In genomic region chr5:92082821-92083401, GRCm38 (mm10) we compare ENCODE assay signal across 8 mouse cellular contexts. TPM values are rescaled to one million over a fixed set of nuclear protein-coding genes. Genes with fewer than 3 reads are reported as not detected.
DNase-seq lines count a peak whose midpoint lies in the region; ATAC-seq and TF ChIP-seq lines count a peak whose summit lies in the region.

No protein-coding gene starts in this region.

- peak overlapping the region; percentile 76 for H3K4me2 ChIP-seq in forebrain, embryonic 13.5 days

- ATAC-seq in G1E (ENCODE audit: extremely low read depth, insufficient number of reproducible peaks, low FRiP score, poor library complexity, severe bottlenecking), result no peak
- peak; percentile 67; the same call in 1 of the 2 replicates for ATAC-seq in forebrain, embryonic 13.5 days

- under 1% methylated on average over 46 of the region's 55 CpGs for WGBS in forebrain, embryonic 13.5 days

- no peaks in the 10 kb centered on the region; the same call in 1 of the 2 replicates for H3K9me3 ChIP-seq in G1E (replicated peaks)
- H3K9me3 ChIP-seq in forebrain, embryonic 13.5 days (replicated peaks), result no peaks in the 10 kb centered on the region

- peak; percentile 43 for DNase-seq in G1E (ENCODE audit: low spot score)
- peak; percentile 42 to 61 for DNase-seq in adrenal gland, postnatal 4 days (ENCODE audit: low spot score in 2 of 2)
- DNase-seq in heart, postnatal 4 days, result peak; percentile 71
- peak; percentile 70 to 79 for DNase-seq in layer of hippocampus, postnatal 10 days (ENCODE audit: low spot score in 2 of 2)
- peak; percentile 73 for DNase-seq in lung, postnatal 36 days
- DNase-seq in right cerebral cortex, postnatal 10 days (ENCODE audit: low spot score in 2 of 2), result peak; percentile 78 to 82
- DNase-seq in urinary bladder, postnatal 36 days (ENCODE audit: low spot score in 2 of 2), result peak; percentile 58 to 65

- TF ChIP-seq CTCF in G1E (IDR thresholded peaks at IDR 0.05; ENCODE audit: low read depth, low read length), result no peak

- H3K27ac ChIP-seq in forebrain, embryonic 13.5 days, result peak overlapping the region; percentile 99

- H3K27me3 ChIP-seq in G1E (ENCODE audit: insufficient read depth, low read length), result no peaks in the 10 kb centered on the region
- H3K27me3 ChIP-seq in forebrain, embryonic 13.5 days, result no peaks in the 10 kb centered on the region

- H3K9ac ChIP-seq in forebrain, embryonic 13.5 days, result peak overlapping the region; percentile 95

- peak overlapping the region; percentile 100 for H3K4me3 ChIP-seq in G1E (ENCODE audit: low read depth, low read length)
- peak overlapping the region; percentile 97 for H3K4me3 ChIP-seq in forebrain, embryonic 13.5 days

- H3K36me3 ChIP-seq in G1E (replicated peaks), result peaks cover 24% of the 10 kb centered on the region
- H3K36me3 ChIP-seq in forebrain, embryonic 13.5 days (ENCODE audit: poor library complexity, severe bottlenecking), result no peaks in the 10 kb centered on the region

- peaks cover 46% of the 10 kb centered on the region for H3K4me1 ChIP-seq in G1E (ENCODE audit: insufficient read depth, low read depth, low read length)
- H3K4me1 ChIP-seq in forebrain, embryonic 13.5 days, result peaks cover 34% of the 10 kb centered on the region

RNA-seq across cellular contexts. Expression of gene G3bp2, which starts 0.6 kb away (rescaled TPM):
- total RNA-seq in G1E (2014; fragmentation: Nextera tagmentation) (67.6 and 83.1 TPM in 2 replicates), G1E (2017) (89.8 and 101 TPM in 2 replicates)
- 13.4 and 16.8 TPM in 2 replicates for polyA plus RNA-seq in G1E (2012)
- 100 to 1,000 TPM; 108 to 116 TPM for total RNA-seq in adrenal gland, postnatal 4 days (2021)
- 337 and 342 TPM in 2 replicates for polyA plus RNA-seq in forebrain, embryonic 13.5 days (2015; fragmentation: Nextera tagmentation; extraction: Ambion mirVana)
- total RNA-seq in heart, postnatal 4 days (2021), result 10 to 100 TPM; 81.1 to 82.9 TPM
- 100 to 1,000 TPM; 178 to 181 TPM for total RNA-seq in layer of hippocampus, postnatal 10 days (2021)

RNA-seq across cellular contexts. Expression of gene Cdkl2, which starts 39.2 kb away (rescaled TPM):
- total RNA-seq in G1E (2014; fragmentation: Nextera tagmentation), result 0.29 and 1.4 TPM in 2 replicates
- 2.9 and 4.3 TPM in 2 replicates for total RNA-seq in G1E (2017)
- polyA plus RNA-seq in G1E (2012), result 0.02 TPM in 2 replicates
- total RNA-seq in adrenal gland, postnatal 4 days (2021), result 1 to 10 TPM; 5.6 to 7.5 TPM
- polyA plus RNA-seq in forebrain, embryonic 13.5 days (2015; fragmentation: Nextera tagmentation; extraction: Ambion mirVana), result 1.4 and 2.1 TPM in 2 replicates
- total RNA-seq in heart, postnatal 4 days (2021), result 1 to 10 TPM; 2.2 to 2.4 TPM
- 10 to 100 TPM; 84.3 to 87.2 TPM for total RNA-seq in layer of hippocampus, postnatal 10 days (2021)

RNA-seq across cellular contexts. Expression of gene Uso1, which starts 54.8 kb away (rescaled TPM):
- total RNA-seq in G1E (2014; fragmentation: Nextera tagmentation) (50.5 and 52.5 TPM in 2 replicates), G1E (2017) (21.3 and 21.9 TPM in 2 replicates)
- polyA plus RNA-seq in G1E (2012), result 20.7 and 39.7 TPM in 2 replicates
- total RNA-seq in adrenal gland, postnatal 4 days (2021), result 10 to 100 TPM; 68.8 to 71.5 TPM
- 42.6 and 43.9 TPM in 2 replicates for polyA plus RNA-seq in forebrain, embryonic 13.5 days (2015; fragmentation: Nextera tagmentation; extraction: Ambion mirVana)
- 10 to 100 TPM; 46.4 to 47.3 TPM for total RNA-seq in heart, postnatal 4 days (2021)
- total RNA-seq in layer of hippocampus, postnatal 10 days (2021), result 10 to 100 TPM; 67.4 to 68.2 TPM

Comparison
In these comparisons a context has a peak if more than half of its experiments do, and no peak if none do; other contexts are left out.
1. RNA of gene Cdkl2, which starts 39.2 kb away (total RNA-seq): 84.3 to 87.2 TPM in layer of hippocampus, postnatal 10 days; 5.6 to 7.5 TPM in adrenal gland, postnatal 4 days, 0.29 to 4.3 TPM in G1E and 2.2 to 2.4 TPM in heart, postnatal 4 days; every median in the first group is over 10 times any median in the second.
2. Peak in every context shown above with its lines, with median percentiles within 50 percentile points of each other: DNase-seq.